Mouse (Mus musculus) stomach, postnatal 0 days (tissue): ENCODE results near the gene Klhl42. TPM values are rescaled to one million over a fixed set of nuclear protein-coding genes. Genes with fewer than 3 reads are reported as not detected.

Experiments used
- ATAC-seq: fragments of 200-750 bp; cut with Nextera tagmentation; 2 replicates; pipeline ENCODE4 v1.8.0; 2017; ENCODE audit not compliant: low FRiP score, low TSS enrichment
- DNase-seq: peaks from one replicate; pipeline ENCODE4 v3.0.0-alpha.2; 2016; ENCODE audit warnings: low spot score
- H3K27ac ChIP-seq: fragments of 300-500 bp; sonication (generic); replicated peaks from 2 replicates; pipeline ENCODE4 v1.5.1; 2014; ENCODE audit warnings: mild to moderate bottlenecking, control low read depth
- H3K27me3 ChIP-seq: fragments of 300-500 bp; sonication (generic); 2 replicates; pipeline ENCODE4 v1.6.1; 2014; ENCODE audit warnings: low read length; ENCODE audit not compliant: control insufficient read depth, insufficient read depth
- H3K36me3 ChIP-seq: fragments of 300-500 bp; sonication (generic); 2 replicates; pipeline ENCODE4 v1.6.1; 2014; ENCODE audit warnings: low read length, mixed read lengths; ENCODE audit not compliant: control insufficient read depth, insufficient read depth
- H3K4me1 ChIP-seq: fragments of 300-500 bp; sonication (generic); replicated peaks from 2 replicates; pipeline ENCODE4 v1.6.1; 2014; ENCODE audit warnings: antibody characterized with exemption; ENCODE audit not compliant: control insufficient read depth, insufficient read depth
- H3K4me2 ChIP-seq: fragments of 300-500 bp; sonication (generic); replicated peaks from 2 replicates; pipeline ENCODE4 v1.6.1; 2014; ENCODE audit warnings: low read depth, mild to moderate bottlenecking, control low read depth, moderate library complexity
- H3K4me3 ChIP-seq: fragments of 300-500 bp; sonication (generic); 2 replicates; pipeline ENCODE4 v1.5.1; 2014; ENCODE audit warnings: low read depth, low read length, control low read depth
- H3K9ac ChIP-seq: fragments of 300-500 bp; sonication (generic); 2 replicates; pipeline ENCODE4 v1.6.1; 2014; ENCODE audit warnings: mild to moderate bottlenecking, low read length, control low read depth, mixed read lengths
- H3K9me3 ChIP-seq: fragments of 300-500 bp; sonication (generic); 2 replicates; pipeline ENCODE4 v1.6.1; 2016; ENCODE audit warnings: low read length; ENCODE audit not compliant: control insufficient read depth
- CTCF ChIP-seq: IDR thresholded peaks from 2 replicates; pipeline ENCODE4 v1.5.1; 2016; ENCODE audit warnings: antibody characterized with exemption, low read depth, mild to moderate bottlenecking, moderate library complexity
- EP300 ChIP-seq: optimal IDR thresholded peaks from 2 replicates; pipeline ENCODE3; 2016; ENCODE audit warnings: antibody characterized with exemption
- WGBS: fragments of 180-500 bp; shearing (Covaris S2); extraction: QIAGEN DNeasy Blood & Tissue Kit; methylation state at CpG from one replicate; pipeline ENCODE4 v1.1.7; 2014; 5-methylcytosine and 5-hydroxymethylcytosine counted together
- polyA plus RNA-seq: library from polyadenylated mRNA; unstranded; fragments of >200 nt; fragmentation: Nextera tagmentation; extraction: Ambion mirVana; gene quantifications from 2 replicates; pipeline ENCODE4 v1.2.1, GENCODE M21; 2015

Gene Klhl42
- polyA plus RNA-seq, 1 experiment from 2014 or later, result 4.0 TPM

DNA sequence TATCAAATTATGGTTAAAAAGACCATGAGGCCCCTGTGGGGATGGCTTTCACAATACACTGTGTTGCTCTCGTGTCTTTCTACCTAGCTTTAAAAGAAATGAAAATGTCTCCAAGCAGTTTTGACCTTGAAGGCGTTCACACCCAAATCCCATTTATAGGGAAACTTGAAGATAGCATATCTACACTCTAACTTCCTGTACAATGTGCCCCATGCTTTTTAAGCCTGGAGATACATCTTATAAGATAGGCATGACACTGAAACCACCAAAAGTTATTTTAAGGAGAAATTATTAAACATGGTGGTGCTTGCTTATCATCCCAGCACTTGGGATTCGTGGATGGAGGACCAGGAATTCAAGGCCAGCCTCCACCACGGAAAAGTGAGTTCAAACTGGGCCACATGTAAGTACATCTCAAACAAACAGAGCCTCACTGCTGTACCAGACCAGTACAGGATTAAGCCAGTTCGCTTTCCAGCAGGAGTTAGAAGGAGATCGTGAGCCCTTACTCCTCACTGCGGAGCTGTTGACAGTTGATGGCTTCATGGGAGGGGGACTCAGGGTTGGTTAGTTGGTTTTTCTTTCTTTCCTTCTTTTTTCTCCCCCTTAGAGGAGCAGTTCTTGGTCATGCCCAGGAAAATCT lies 5.7 kb upstream of the Klhl42 start:
- no peaks in the 10 kb centered on the region for H3K27me3 ChIP-seq
- no peaks in the 10 kb centered on the region for H3K9me3 ChIP-seq
- 64% methylated on average over 7 of the region's 7 CpGs for WGBS
- no peak overlapping the region for H3K27ac ChIP-seq
- H3K4me2 ChIP-seq, result no peak overlapping the region
- no peak for DNase-seq
- no peaks in the 10 kb centered on the region for H3K36me3 ChIP-seq
- no peaks in the 10 kb centered on the region for H3K4me1 ChIP-seq
- no peak overlapping the region for H3K4me3 ChIP-seq
- ATAC-seq, result no peak
- no peak for TF ChIP-seq EP300
- TF ChIP-seq CTCF, result no peak
- H3K9ac ChIP-seq, result no peak overlapping the region

- H3K27me3 ChIP-seq, result no peaks in the 10 kb centered on the region
- 15% methylated on average over 19 of the region's 20 CpGs for WGBS
- peak within 1 kb of the TSS; percentile 63 for H3K27ac ChIP-seq
- H3K4me3 ChIP-seq, result peak within 1 kb of the TSS; percentile 17; the same call in 1 of the 2 replicates
- H3K9me3 ChIP-seq, result no peaks in the 10 kb centered on the region
- TF ChIP-seq CTCF (no peak), EP300 (no peak)
- peak within 1 kb of the TSS; percentile 45 for H3K4me2 ChIP-seq
- peak within 1 kb of the TSS; percentile 51 for H3K9ac ChIP-seq
- no peaks in the 10 kb centered on the region for H3K4me1 ChIP-seq
- no peaks in the 10 kb centered on the region for H3K36me3 ChIP-seq
- ATAC-seq (no peak; the same call in 1 of the 2 replicates), DNase-seq (peak; percentile 31)
Measured at GRCm38 (mm10) chr6:147086594-147087225, 4.5 kb upstream of the Klhl42 start, which contains the start of gene Mansc4. Gene Mansc4, minus strand, starts transcription at chr6:147087032.

- Histone ChIP-seq H3K4me1 (no peaks in the 10 kb centered on the region), H3K4me2 (no peak overlapping the region), H3K4me3 (no peak overlapping the region), H3K36me3 (no peaks in the 10 kb centered on the region), H3K9me3 (no peaks in the 10 kb centered on the region), H3K27me3 (no peaks in the 10 kb centered on the region), H3K27ac (no peak overlapping the region), H3K9ac (no peak overlapping the region)
- WGBS, result 69% methylated on average over 6 of the region's 7 CpGs
- DNase-seq (no peak), ATAC-seq (no peak)
- no peak for TF ChIP-seq CTCF
Measured at GRCm38 (mm10) chr6:147087736-147088135, 3.4 kb upstream of the Klhl42 start.

GRCm38 (mm10) chr6:147088517-147088916 lies 2.7 kb upstream of the Klhl42 start:
- 77% methylated on average over 3 of the region's 3 CpGs for whole genome bisulfite sequencing
- Histone ChIP-seq H3K4me1 (no peaks in the 10 kb centered on the region), H3K4me3 (no peak overlapping the region), H3K4me2 (no peak overlapping the region), H3K9ac (no peak overlapping the region), H3K9me3 (no peaks in the 10 kb centered on the region), H3K27me3 (no peaks in the 10 kb centered on the region), H3K27ac (no peak overlapping the region), H3K36me3 (no peaks in the 10 kb centered on the region)
- ATAC-seq (no peak), DNase-seq (no peak)
- no peak for TF ChIP-seq CTCF
- TF ChIP-seq EP300, result no peak

- no peak for ATAC-seq
- TF ChIP-seq EP300 (no peak), CTCF (no peak)
- no peak for DNase-seq
- Histone ChIP-seq H3K27ac (no peak overlapping the region), H3K36me3 (no peaks in the 10 kb centered on the region), H3K4me3 (no peak overlapping the region), H3K4me2 (no peak overlapping the region), H3K9me3 (no peaks in the 10 kb centered on the region), H3K9ac (no peak overlapping the region), H3K4me1 (no peaks in the 10 kb centered on the region), H3K27me3 (no peaks in the 10 kb centered on the region)
- WGBS, result 82% methylated on average over 5 of the region's 5 CpGs
Measured at GRCm38 (mm10) chr6:147090191-147090590, 988 bp upstream of the Klhl42 start.

DNA sequence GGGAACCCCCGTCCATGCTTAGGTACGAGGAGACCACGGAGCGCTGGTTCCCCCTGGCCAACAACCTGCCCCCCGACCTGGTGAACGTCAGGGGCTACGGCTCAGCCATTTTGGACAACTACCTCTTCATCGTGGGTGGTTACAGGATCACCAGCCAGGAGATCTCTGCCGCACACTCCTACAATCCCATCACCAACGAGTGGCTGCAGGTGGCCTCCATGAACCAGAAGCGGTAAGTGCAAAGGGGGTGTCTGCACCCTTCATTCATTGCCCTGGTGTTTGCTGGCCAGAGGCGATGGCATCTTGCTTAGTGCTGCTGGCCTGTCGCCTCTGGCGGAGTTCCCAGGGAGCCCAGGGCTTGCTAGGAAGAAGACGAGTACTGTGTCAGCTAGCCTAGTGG lies 957 bp downstream of the Klhl42 start:
- 4% methylated on average over 15 of the region's 15 CpGs for WGBS
- Histone ChIP-seq H3K4me2 (peak overlapping the region; percentile 93), H3K9me3 (no peaks in the 10 kb centered on the region), H3K9ac (peak overlapping the region; percentile 94), H3K27me3 (no peaks in the 10 kb centered on the region), H3K36me3 (peaks cover 4% of the 10 kb centered on the region; the same call in 1 of the 2 replicates), H3K4me1 (no peaks in the 10 kb centered on the region), H3K27ac (peak overlapping the region; percentile 90), H3K4me3 (peak overlapping the region; percentile 75)
- peak; percentile 27 for DNase-seq
- peak; percentile 9; the same call in 1 of the 2 replicates for ATAC-seq
- TF ChIP-seq CTCF, result no peak
- no peak for TF ChIP-seq EP300
